Mouse (Mus musculus): Measurements from ENCODE around the gene Rhbdl1. TPM values are rescaled to one million over a fixed set of nuclear protein-coding genes. Genes with fewer than 3 reads are reported as not detected.

Rhbdl1 gene
- polyA plus RNA-seq, 1 experiment: not detected

DNA sequence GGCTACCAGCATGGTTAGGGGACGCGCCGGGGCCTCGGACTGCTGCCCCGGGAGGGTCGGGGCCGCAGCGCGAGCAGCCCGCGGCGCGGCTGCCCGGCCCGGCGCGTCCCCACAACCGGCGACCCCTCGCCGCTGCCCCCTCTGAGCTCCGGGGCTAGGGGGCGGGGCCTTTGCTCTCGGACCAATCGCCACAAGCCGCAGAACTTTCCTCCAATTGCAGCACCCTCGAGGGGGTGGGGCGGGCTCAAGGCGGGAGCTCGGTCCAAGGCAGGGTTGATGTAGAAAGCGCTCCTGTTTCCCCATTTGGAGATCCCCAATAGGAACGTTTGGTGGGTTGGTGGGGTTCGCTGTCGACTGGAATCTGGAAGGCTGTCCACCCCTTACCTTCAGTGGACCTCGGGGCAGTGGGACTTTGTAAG, 40.1 kb downstream of the Rhbdl1 start, which contains the start of gene Metrn:
Metrn (minus strand) TSS at position 186 of the 419 bp plus-strand sequence.
- H3K4me1 ChIP-seq (ENCODE audit: control insufficient read depth, insufficient read depth, low read length): peaks cover 4% of the 10 kb centered on the region
- H3K9me3 ChIP-seq (replicated peaks; ENCODE audit: control insufficient read depth, insufficient read depth, low read length, poor library complexity, severe bottlenecking): no peaks in the 10 kb centered on the region
- peak within 1 kb of the TSS; percentile 23; the same call in 1 of the 2 replicates for H3K27ac ChIP-seq (ENCODE audit: insufficient read depth, low read length)
- H3K36me3 ChIP-seq (ENCODE audit: control insufficient read depth, insufficient read depth, low read length, poor library complexity, severe bottlenecking): no peaks in the 10 kb centered on the region
- H3K9ac ChIP-seq (ENCODE audit: low read depth, poor library complexity, severe bottlenecking): peak within 1 kb of the TSS; percentile 81
- H3K4me3 ChIP-seq (ENCODE audit: low read depth, low read length): peak within 1 kb of the TSS; percentile 76
- peak; percentile 54 for TF ChIP-seq POLR2A (IDR thresholded peaks at IDR 0.05; ENCODE audit: insufficient read depth, low read length)
- no peak for TF ChIP-seq EP300 (IDR thresholded peaks at IDR 0.05; ENCODE audit: insufficient read depth, low read depth, low read length)
- no peaks in the 10 kb centered on the region for H3K27me3 ChIP-seq (ENCODE audit: control insufficient read depth, insufficient read depth, low read length, poor library complexity, severe bottlenecking)

DNA sequence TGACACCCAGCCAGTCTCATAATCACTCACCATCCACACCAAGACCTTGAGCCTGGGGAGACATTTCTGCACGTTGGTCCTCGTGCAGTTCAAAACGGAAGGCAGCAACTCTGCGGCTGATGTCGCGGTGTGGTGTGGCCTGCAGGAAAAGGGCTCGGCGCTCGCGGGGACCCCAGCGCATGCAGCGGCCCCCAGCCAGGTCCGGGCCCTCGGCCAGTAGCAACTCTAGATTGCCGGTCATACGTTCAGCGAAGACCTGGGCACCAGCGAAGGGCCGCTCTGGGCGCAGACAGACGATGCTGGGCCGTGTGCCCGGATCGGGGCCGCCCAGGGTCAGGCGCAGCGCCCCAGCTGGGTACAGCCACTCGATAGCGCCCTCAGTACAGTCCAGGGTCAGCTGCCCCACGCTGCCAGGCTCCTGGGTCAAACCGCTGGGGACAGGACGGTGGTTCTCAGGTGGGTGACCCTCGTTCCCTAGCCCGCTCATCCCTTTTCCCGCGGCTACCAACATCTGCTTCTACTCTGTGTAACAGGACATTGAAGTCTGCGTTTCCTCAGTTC, 40.8 kb downstream of the Rhbdl1 start:
- TF ChIP-seq POLR2A (IDR thresholded peaks at IDR 0.05; ENCODE audit: insufficient read depth, low read length) (no peak), CTCF (IDR thresholded peaks at IDR 0.05; ENCODE audit: low read depth, low read length) (no peak)
- Histone ChIP-seq H3K36me3 (ENCODE audit: control insufficient read depth, insufficient read depth, low read length, poor library complexity, severe bottlenecking) (no peaks in the 10 kb centered on the region), H3K9me3 (replicated peaks; ENCODE audit: control insufficient read depth, insufficient read depth, low read length, poor library complexity, severe bottlenecking) (no peaks in the 10 kb centered on the region), H3K27ac (ENCODE audit: insufficient read depth, low read length) (no peak overlapping the region), H3K27me3 (ENCODE audit: control insufficient read depth, insufficient read depth, low read length, poor library complexity, severe bottlenecking) (no peaks in the 10 kb centered on the region), H3K4me3 (ENCODE audit: low read depth, low read length) (peak overlapping the region; percentile 76), H3K4me1 (ENCODE audit: control insufficient read depth, insufficient read depth, low read length) (peaks cover 4% of the 10 kb centered on the region), H3K9ac (ENCODE audit: low read depth, poor library complexity, severe bottlenecking) (peak overlapping the region; percentile 81)

DNA sequence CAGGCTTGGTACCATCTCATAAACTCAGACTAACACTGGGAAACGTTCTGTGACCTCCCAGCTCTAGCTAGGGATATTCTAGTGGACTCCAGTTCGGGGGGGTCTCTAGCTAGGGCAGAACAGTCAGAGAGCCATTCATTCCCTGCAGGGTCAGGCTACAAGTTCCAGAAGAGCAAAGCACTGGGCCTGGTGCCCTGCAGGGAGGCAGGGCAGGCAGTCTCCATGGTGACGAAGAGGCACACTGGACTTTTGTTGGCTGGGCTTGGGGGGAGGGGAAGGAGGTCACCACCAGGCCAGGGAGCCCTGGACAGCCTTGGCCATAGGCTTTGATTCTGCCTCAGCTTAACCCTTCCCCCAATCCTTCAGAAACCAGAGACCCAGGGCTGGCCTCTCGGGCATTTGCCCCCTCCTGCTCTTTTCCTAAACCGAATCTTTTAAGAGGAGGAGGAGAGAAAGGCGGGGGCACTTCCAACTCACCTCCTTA, 41.4 kb downstream of the Rhbdl1 start, which contains the start of gene AC134908.4:
AC134908.4 (minus strand) TSS at position 51 of the 484 bp plus-strand sequence.
- Histone ChIP-seq H3K27me3 (ENCODE audit: control insufficient read depth, insufficient read depth, low read length, poor library complexity, severe bottlenecking) (no peaks in the 10 kb centered on the region), H3K36me3 (ENCODE audit: control insufficient read depth, insufficient read depth, low read length, poor library complexity, severe bottlenecking) (no peaks in the 10 kb centered on the region), H3K9ac (ENCODE audit: low read depth, poor library complexity, severe bottlenecking) (peak within 1 kb of the TSS; percentile 81), H3K4me1 (ENCODE audit: control insufficient read depth, insufficient read depth, low read length) (peaks cover 4% of the 10 kb centered on the region), H3K4me3 (ENCODE audit: low read depth, low read length) (peak within 1 kb of the TSS; percentile 76), H3K27ac (ENCODE audit: insufficient read depth, low read length) (no peak within 1 kb of the TSS), H3K9me3 (replicated peaks; ENCODE audit: control insufficient read depth, insufficient read depth, low read length, poor library complexity, severe bottlenecking) (no peaks in the 10 kb centered on the region)
- TF ChIP-seq POLR2A (IDR thresholded peaks at IDR 0.05; ENCODE audit: insufficient read depth, low read length) (no peak), CTCF (IDR thresholded peaks at IDR 0.05; ENCODE audit: low read depth, low read length) (no peak), EP300 (IDR thresholded peaks at IDR 0.05; ENCODE audit: insufficient read depth, low read depth, low read length) (no peak)

DNA sequence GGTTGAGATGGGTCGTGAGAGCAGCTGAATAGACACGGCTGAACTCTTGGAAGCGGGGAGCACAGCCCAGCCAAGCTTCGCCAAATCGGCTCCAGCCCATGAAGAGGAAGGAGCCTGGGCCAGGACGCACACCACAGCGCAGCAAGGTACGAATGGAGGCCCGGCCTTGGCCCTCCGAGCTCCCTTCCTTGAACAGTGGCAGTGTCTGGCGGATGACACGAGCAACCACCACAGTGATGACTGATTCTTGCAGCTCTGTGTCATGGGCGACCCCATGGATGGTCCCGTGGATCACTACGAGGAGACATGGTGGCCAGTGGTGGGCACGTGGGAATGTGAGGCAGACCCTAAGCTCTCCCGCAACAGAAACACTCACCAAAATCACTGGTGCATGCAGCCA, 42.1 kb downstream of the Rhbdl1 start:
- no peak for TF ChIP-seq CTCF (IDR thresholded peaks at IDR 0.05; ENCODE audit: low read depth, low read length)
- TF ChIP-seq EP300 (IDR thresholded peaks at IDR 0.05; ENCODE audit: insufficient read depth, low read depth, low read length): no peak
- no peak for TF ChIP-seq POLR2A (IDR thresholded peaks at IDR 0.05; ENCODE audit: insufficient read depth, low read length)
- Histone ChIP-seq H3K27me3 (ENCODE audit: control insufficient read depth, insufficient read depth, low read length, poor library complexity, severe bottlenecking) (no peaks in the 10 kb centered on the region), H3K36me3 (ENCODE audit: control insufficient read depth, insufficient read depth, low read length, poor library complexity, severe bottlenecking) (no peaks in the 10 kb centered on the region), H3K9ac (ENCODE audit: low read depth, poor library complexity, severe bottlenecking) (no peak overlapping the region), H3K4me3 (ENCODE audit: low read depth, low read length) (no peak overlapping the region), H3K27ac (ENCODE audit: insufficient read depth, low read length) (no peak overlapping the region), H3K4me1 (ENCODE audit: control insufficient read depth, insufficient read depth, low read length) (peaks cover 4% of the 10 kb centered on the region), H3K9me3 (replicated peaks; ENCODE audit: control insufficient read depth, insufficient read depth, low read length, poor library complexity, severe bottlenecking) (no peaks in the 10 kb centered on the region)

DNA sequence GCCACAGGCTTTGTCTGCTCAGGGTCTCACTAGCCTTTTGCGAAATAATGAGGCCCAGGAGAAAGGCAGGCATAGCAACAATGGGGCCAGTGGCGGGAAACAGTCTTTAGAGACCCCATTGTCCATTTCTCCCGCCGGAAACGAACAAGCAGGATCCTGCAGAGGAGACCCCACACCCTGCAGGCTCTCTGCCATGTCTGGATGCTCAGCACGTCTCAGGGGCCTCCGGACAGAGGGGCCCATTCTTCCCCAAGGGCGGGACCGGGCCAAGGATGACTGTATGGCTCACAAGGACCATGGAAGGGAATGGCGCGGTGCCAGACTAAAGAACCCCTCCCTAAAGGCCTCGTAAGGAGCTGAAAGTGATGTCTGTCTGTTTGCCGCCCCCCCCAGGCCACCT, 42.9 kb downstream of the Rhbdl1 start:
- no peak overlapping the region for H3K9ac ChIP-seq (ENCODE audit: low read depth, poor library complexity, severe bottlenecking)
- no peaks in the 10 kb centered on the region for H3K27me3 ChIP-seq (ENCODE audit: control insufficient read depth, insufficient read depth, low read length, poor library complexity, severe bottlenecking)
- no peak overlapping the region for H3K27ac ChIP-seq (ENCODE audit: insufficient read depth, low read length)
- no peak overlapping the region for H3K4me3 ChIP-seq (ENCODE audit: low read depth, low read length)
- TF ChIP-seq CTCF (IDR thresholded peaks at IDR 0.05; ENCODE audit: low read depth, low read length) (no peak), POLR2A (IDR thresholded peaks at IDR 0.05; ENCODE audit: insufficient read depth, low read length) (no peak), EP300 (IDR thresholded peaks at IDR 0.05; ENCODE audit: insufficient read depth, low read depth, low read length) (no peak)
- H3K9me3 ChIP-seq (replicated peaks; ENCODE audit: control insufficient read depth, insufficient read depth, low read length, poor library complexity, severe bottlenecking): no peaks in the 10 kb centered on the region
- H3K36me3 ChIP-seq (ENCODE audit: control insufficient read depth, insufficient read depth, low read length, poor library complexity, severe bottlenecking): no peaks in the 10 kb centered on the region
- H3K4me1 ChIP-seq (ENCODE audit: control insufficient read depth, insufficient read depth, low read length): peaks cover 4% of the 10 kb centered on the region

DNA sequence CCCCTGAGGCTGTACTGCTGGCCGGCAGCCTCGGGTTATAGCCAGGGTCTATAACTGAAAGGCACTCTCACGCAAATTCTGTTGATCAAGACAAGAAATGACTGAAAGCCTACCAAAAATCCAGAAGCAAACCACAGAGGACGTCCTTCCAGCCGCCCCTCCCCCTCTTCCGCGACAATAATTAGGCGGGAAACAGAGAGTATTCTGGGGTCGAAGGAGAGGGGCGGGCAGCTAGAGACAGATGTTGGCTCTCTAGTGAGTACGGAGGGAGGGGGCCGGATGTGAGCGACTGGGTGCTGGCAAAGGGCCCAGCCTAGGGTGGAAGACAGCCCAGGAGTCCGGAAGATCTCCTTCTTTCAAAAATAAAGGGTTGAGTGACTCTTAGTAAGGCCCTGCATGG, 44.5 kb downstream of the Rhbdl1 start, which contains the start of gene Fam173a:
Fam173a (minus strand) TSS at position 287 of the 400 bp plus-strand sequence.
- peak within 1 kb of the TSS; percentile 57 for H3K9ac ChIP-seq (ENCODE audit: low read depth, poor library complexity, severe bottlenecking)
- no peaks in the 10 kb centered on the region for H3K27me3 ChIP-seq (ENCODE audit: control insufficient read depth, insufficient read depth, low read length, poor library complexity, severe bottlenecking)
- no peaks in the 10 kb centered on the region for H3K36me3 ChIP-seq (ENCODE audit: control insufficient read depth, insufficient read depth, low read length, poor library complexity, severe bottlenecking)
- peaks cover 4% of the 10 kb centered on the region for H3K4me1 ChIP-seq (ENCODE audit: control insufficient read depth, insufficient read depth, low read length)
- H3K9me3 ChIP-seq (replicated peaks; ENCODE audit: control insufficient read depth, insufficient read depth, low read length, poor library complexity, severe bottlenecking): no peaks in the 10 kb centered on the region
- TF ChIP-seq CTCF (IDR thresholded peaks at IDR 0.05; ENCODE audit: low read depth, low read length) (no peak), POLR2A (IDR thresholded peaks at IDR 0.05; ENCODE audit: insufficient read depth, low read length) (no peak)
- peak within 1 kb of the TSS; percentile 93 for H3K4me3 ChIP-seq (ENCODE audit: low read depth, low read length)
- H3K27ac ChIP-seq (ENCODE audit: insufficient read depth, low read length): peak within 1 kb of the TSS; percentile 8; the same call in 1 of the 2 replicates

Measured in ES-Bruce4 (cell line).